ENCODE assay signal across 8 mouse cellular contexts in genomic region chr8:83772701-83773451, GRCm38 (mm10). TPM values are rescaled to one million over a fixed set of nuclear protein-coding genes. Genes with fewer than 3 reads are reported as not detected.
DNase-seq lines count a peak whose midpoint lies in the region; ATAC-seq lines count a peak whose summit lies in the region.

No protein-coding gene starts in this region.

- 0 out of 2 replicates have a peak overlapping the region, but pooled peaks have one; percentile 49 for H3K27ac ChIP-seq in hindbrain, embryonic 15.5 days (replicated peaks)
- H3K27ac ChIP-seq in limb, embryonic 11.5 days (replicated peaks; ENCODE audit: low read depth, low read length), result no peak overlapping the region
- H3K27ac ChIP-seq in midbrain, embryonic 10.5 days (replicated peaks), result peak overlapping the region; percentile 49; the same call in 1 of the 2 replicates
- 0 out of 2 replicates have a peak overlapping the region, but pooled peaks have one; percentile 6 for H3K27ac ChIP-seq in stomach, embryonic 14.5 days (ENCODE audit: low read length)

- peak overlapping the region; percentile 33 for H3K9ac ChIP-seq in hindbrain, embryonic 15.5 days
- peak overlapping the region; percentile 49 for H3K9ac ChIP-seq in limb, embryonic 11.5 days (ENCODE audit: low read length)
- H3K9ac ChIP-seq in stomach, embryonic 14.5 days (replicated peaks; ENCODE audit: low read depth, low read length), result peak overlapping the region; percentile 18; the same call in 1 of the 2 replicates

- H3K4me2 ChIP-seq in hindbrain, embryonic 15.5 days, result peak overlapping the region; percentile 77
- peak overlapping the region; percentile 68 for H3K4me2 ChIP-seq in limb, embryonic 11.5 days (ENCODE audit: low read depth, severe bottlenecking)
- peak overlapping the region; percentile 73 for H3K4me2 ChIP-seq in stomach, embryonic 14.5 days (replicated peaks; ENCODE audit: low read depth, low read length)

- H3K9me3 ChIP-seq in hindbrain, embryonic 15.5 days, result no peaks in the 10 kb centered on the region
- H3K9me3 ChIP-seq in limb, embryonic 11.5 days (ENCODE audit: control insufficient read depth, low read length), result no peaks in the 10 kb centered on the region
- no peaks in the 10 kb centered on the region for H3K9me3 ChIP-seq in midbrain, embryonic 10.5 days (replicated peaks)
- H3K9me3 ChIP-seq in stomach, embryonic 14.5 days (ENCODE audit: control insufficient read depth, low read depth, low read length), result no peaks in the 10 kb centered on the region

- 6% methylated on average over 25 of the region's 25 CpGs for WGBS in hindbrain, embryonic 15.5 days
- 12% methylated on average over 25 of the region's 25 CpGs for WGBS in limb, embryonic 11.5 days
- WGBS in midbrain, embryonic 10.5 days, result 2% methylated on average over 25 of the region's 25 CpGs
- 16% methylated on average over 25 of the region's 25 CpGs for WGBS in stomach, embryonic 14.5 days

- peak overlapping the region; percentile 40 for H3K4me3 ChIP-seq in hindbrain, embryonic 15.5 days
- H3K4me3 ChIP-seq in limb, embryonic 11.5 days (ENCODE audit: low read depth, low read length), result peak overlapping the region; percentile 31
- peak overlapping the region; percentile 55 for H3K4me3 ChIP-seq in midbrain, embryonic 10.5 days
- peak overlapping the region; percentile 25 for H3K4me3 ChIP-seq in stomach, embryonic 14.5 days (ENCODE audit: low read depth, low read length)

- ATAC-seq in hindbrain, embryonic 15.5 days (ENCODE audit: low FRiP score, low read depth), result peak; percentile 88
- no peak for ATAC-seq in limb, embryonic 11.5 days (ENCODE audit: insufficient number of reproducible peaks, low FRiP score, low TSS enrichment, low read depth)
- ATAC-seq in stomach, embryonic 14.5 days (ENCODE audit: insufficient number of reproducible peaks, insufficient read depth, low FRiP score, low read depth), result peak; percentile 38

- H3K36me3 ChIP-seq in hindbrain, embryonic 15.5 days, result no peaks in the 10 kb centered on the region
- no peaks in the 10 kb centered on the region for H3K36me3 ChIP-seq in limb, embryonic 11.5 days (ENCODE audit: control insufficient read depth, insufficient read depth, low read length)
- no peaks in the 10 kb centered on the region for H3K36me3 ChIP-seq in midbrain, embryonic 10.5 days
- no peaks in the 10 kb centered on the region for H3K36me3 ChIP-seq in stomach, embryonic 14.5 days (ENCODE audit: control insufficient read depth, insufficient read depth, low read length)

- DNase-seq in layer of hippocampus, adult 11-12 months (ENCODE audit: low spot score), result peak; percentile 14
- DNase-seq in layer of hippocampus, adult 8-10 months (ENCODE audit: low spot score in 2 of 2), result no peak
- DNase-seq in cerebellum, adult 8-10 months, result peak; percentile 47
- peak; percentile 33 for DNase-seq in forelimb bud, embryonic 11.5 days (ENCODE audit: low read depth, low spot score)
- DNase-seq in limb, embryonic 11.5 days (ENCODE audit: low spot score), result peak; percentile 51
- peak; percentile 38 for DNase-seq in midbrain, embryonic 10.5 days (ENCODE audit: low spot score)

- H3K27me3 ChIP-seq in hindbrain, embryonic 15.5 days, result no peaks in the 10 kb centered on the region
- H3K27me3 ChIP-seq in limb, embryonic 11.5 days (ENCODE audit: control insufficient read depth, insufficient read depth, low read length), result 0 out of 2 replicates have a peak, but pooled peaks cover 3% of the 10 kb centered on the region
- peaks cover 31% of the 10 kb centered on the region for H3K27me3 ChIP-seq in midbrain, embryonic 10.5 days (ENCODE audit: low read depth, poor library complexity, severe bottlenecking)
- no peaks in the 10 kb centered on the region for H3K27me3 ChIP-seq in stomach, embryonic 14.5 days (ENCODE audit: control insufficient read depth, insufficient read depth, low read length)

- H3K4me1 ChIP-seq in hindbrain, embryonic 15.5 days (replicated peaks), result peaks cover 6% of the 10 kb centered on the region
- peaks cover 3% of the 10 kb centered on the region; the same call in 1 of the 2 replicates for H3K4me1 ChIP-seq in limb, embryonic 11.5 days (ENCODE audit: control insufficient read depth, insufficient read depth, low read length)
- peaks cover 12% of the 10 kb centered on the region for H3K4me1 ChIP-seq in midbrain, embryonic 10.5 days
- H3K4me1 ChIP-seq in stomach, embryonic 14.5 days (ENCODE audit: control insufficient read depth, insufficient read depth, low read length), result peaks cover 15% of the 10 kb centered on the region; the same call in 1 of the 2 replicates

RNA-seq across cellular contexts. Expression of gene Adgre5, which starts 31.8 kb away (rescaled TPM):
- total RNA-seq in layer of hippocampus, adult 8-10 months (2022), result 10 to 100 TPM in 3 of 4 experiments, 1 to 10 TPM in 1; 9.9 to 13.4 (median 10.4) TPM
- 11.0 and 13.4 TPM in 2 replicates for polyA plus RNA-seq in hindbrain, embryonic 15.5 days (2015; fragmentation: Nextera tagmentation; extraction: Ambion mirVana)
- 24.6 and 26.4 TPM in 2 replicates for polyA plus RNA-seq in limb, embryonic 11.5 days (2014; fragmentation: Nextera tagmentation; extraction: Ambion mirVana)
- polyA plus RNA-seq in midbrain, embryonic 10.5 days (2016; fragmentation: Nextera tagmentation; extraction: Ambion mirVana), result 8.0 and 13.4 TPM in 2 replicates
- 39.2 and 40.7 TPM in 2 replicates for polyA plus RNA-seq in stomach, embryonic 14.5 days (2014; fragmentation: Nextera tagmentation; extraction: Ambion mirVana)

RNA-seq across cellular contexts. Expression of gene Ddx39, which starts 57.9 kb away (rescaled TPM):
- 10 to 100 TPM; 17.4 to 19.4 (median 19.0) TPM for total RNA-seq in layer of hippocampus, adult 8-10 months (2022)
- 97.5 and 105 TPM in 2 replicates for polyA plus RNA-seq in hindbrain, embryonic 15.5 days (2015; fragmentation: Nextera tagmentation; extraction: Ambion mirVana)
- 210 and 215 TPM in 2 replicates for polyA plus RNA-seq in limb, embryonic 11.5 days (2014; fragmentation: Nextera tagmentation; extraction: Ambion mirVana)
- polyA plus RNA-seq in midbrain, embryonic 10.5 days (2016; fragmentation: Nextera tagmentation; extraction: Ambion mirVana), result 314 and 357 TPM in 2 replicates
- 141 and 147 TPM in 2 replicates for polyA plus RNA-seq in stomach, embryonic 14.5 days (2014; fragmentation: Nextera tagmentation; extraction: Ambion mirVana)

Comparison
In these comparisons a context has a peak if more than half of its experiments do, and no peak if none do; other contexts are left out.
1. DNase-seq: peak in layer of hippocampus, adult 11-12 months (single experiment), cerebellum, adult 8-10 months (single experiment), forelimb bud, embryonic 11.5 days (single experiment), limb, embryonic 11.5 days (single experiment) and midbrain, embryonic 10.5 days (single experiment); none in layer of hippocampus, adult 8-10 months (0 of 2).
2. Peak in every context shown above with its lines, with median percentiles within 50 percentile points of each other: H3K4me2 ChIP-seq, H3K4me3 ChIP-seq and H3K9ac ChIP-seq.